Mouse (Mus musculus): ENCODE measurements at regions not wholly inside any gene's neighbourhood (a gene's known extent, or its start where the extent isn't known, plus 50 kb on each side); places are given as distances from the start of the nearest gene placed in this dataset.

- H3K4me2 ChIP-seq (ENCODE audit: low read length), result no peak overlapping the region
- WGBS, result 80% methylated on average over 5 of the region's 5 CpGs
- no peak overlapping the region for H3K4me3 ChIP-seq (replicated peaks; ENCODE audit: low read depth, low read length)
- ATAC-seq (ENCODE audit: low FRiP score, low TSS enrichment) (no peak), DNase-seq (no peak)
- no peaks in the 10 kb centered on the region for H3K9me3 ChIP-seq (ENCODE audit: control insufficient read depth, low read length)
- no peaks in the 10 kb centered on the region; the same call in 1 of the 2 replicates for H3K4me1 ChIP-seq (ENCODE audit: control insufficient read depth, insufficient read depth, low read length)
- no peaks in the 10 kb centered on the region for H3K36me3 ChIP-seq (ENCODE audit: control insufficient read depth, insufficient read depth, low read length)
- no peak overlapping the region for H3K27ac ChIP-seq (replicated peaks; ENCODE audit: low read depth, low read length)
- H3K9ac ChIP-seq (replicated peaks; ENCODE audit: low read length), result no peak overlapping the region
- H3K27me3 ChIP-seq (ENCODE audit: control insufficient read depth, insufficient read depth, low read length), result no peaks in the 10 kb centered on the region
Observed at GRCm38 (mm10) chr2:21035884-21036648, 67.4 kb upstream of the Arhgap21 start.

DNA sequence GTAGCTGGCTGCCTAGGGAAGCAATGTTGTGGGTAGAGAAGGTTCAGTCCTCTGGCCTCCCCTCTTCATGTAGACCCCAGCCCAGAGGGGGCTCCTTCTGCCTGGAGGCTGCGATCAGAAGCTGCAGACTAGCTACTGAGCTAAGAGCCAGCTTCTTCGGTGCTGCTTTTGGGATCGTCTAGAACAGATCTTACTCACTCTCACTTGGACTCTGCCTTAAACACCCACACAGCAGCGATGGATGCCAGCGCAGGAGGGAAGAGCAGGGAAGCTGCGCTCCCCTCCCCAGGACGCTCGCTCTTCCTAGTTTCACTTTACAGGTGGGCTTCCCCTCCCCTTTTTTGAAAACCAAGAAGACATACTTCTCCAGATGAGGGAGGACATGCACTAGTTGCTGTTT is 66.0 kb upstream of the Arhgap21 start:
- 51% methylated on average over 8 of the region's 8 CpGs for WGBS
- Histone ChIP-seq H3K27ac (replicated peaks; ENCODE audit: low read depth, low read length) (no peak overlapping the region), H3K4me1 (ENCODE audit: control insufficient read depth, insufficient read depth, low read length) (no peaks in the 10 kb centered on the region; the same call in 1 of the 2 replicates), H3K27me3 (ENCODE audit: control insufficient read depth, insufficient read depth, low read length) (no peaks in the 10 kb centered on the region), H3K4me2 (ENCODE audit: low read length) (no peak overlapping the region), H3K36me3 (ENCODE audit: control insufficient read depth, insufficient read depth, low read length) (no peaks in the 10 kb centered on the region), H3K9me3 (ENCODE audit: control insufficient read depth, low read length) (no peaks in the 10 kb centered on the region), H3K4me3 (replicated peaks; ENCODE audit: low read depth, low read length) (no peak overlapping the region), H3K9ac (replicated peaks; ENCODE audit: low read length) (no peak overlapping the region)
- DNase-seq (no peak), ATAC-seq (ENCODE audit: low FRiP score, low TSS enrichment) (no peak)

GRCm38 (mm10) chr2:21030650-21031049 is 62.0 kb upstream of the Arhgap21 start:
- no peak overlapping the region for H3K27ac ChIP-seq (replicated peaks; ENCODE audit: low read depth, low read length)
- no peak overlapping the region for H3K9ac ChIP-seq (replicated peaks; ENCODE audit: low read length)
- no peaks in the 10 kb centered on the region for H3K36me3 ChIP-seq (ENCODE audit: control insufficient read depth, insufficient read depth, low read length)
- H3K4me3 ChIP-seq (replicated peaks; ENCODE audit: low read depth, low read length), result no peak overlapping the region
- DNase-seq (no peak), ATAC-seq (ENCODE audit: low FRiP score, low TSS enrichment) (no peak)
- H3K27me3 ChIP-seq (ENCODE audit: control insufficient read depth, insufficient read depth, low read length), result no peaks in the 10 kb centered on the region
- 64% methylated on average over 4 of the region's 4 CpGs for WGBS
- no peaks in the 10 kb centered on the region for H3K4me1 ChIP-seq (ENCODE audit: control insufficient read depth, insufficient read depth, low read length)
- no peaks in the 10 kb centered on the region for H3K9me3 ChIP-seq (ENCODE audit: control insufficient read depth, low read length)
- H3K4me2 ChIP-seq (ENCODE audit: low read length), result no peak overlapping the region

GRCm38 (mm10) chr2:21029391-21030010 is 60.8 kb upstream of the Arhgap21 start:
- no peak for DNase-seq
- WGBS, result 86% methylated on average over 5 of the region's 5 CpGs
- Histone ChIP-seq H3K4me2 (ENCODE audit: low read length) (no peak overlapping the region), H3K4me3 (replicated peaks; ENCODE audit: low read depth, low read length) (no peak overlapping the region), H3K27ac (replicated peaks; ENCODE audit: low read depth, low read length) (no peak overlapping the region), H3K4me1 (ENCODE audit: control insufficient read depth, insufficient read depth, low read length) (no peaks in the 10 kb centered on the region), H3K27me3 (ENCODE audit: control insufficient read depth, insufficient read depth, low read length) (no peaks in the 10 kb centered on the region), H3K36me3 (ENCODE audit: control insufficient read depth, insufficient read depth, low read length) (no peaks in the 10 kb centered on the region), H3K9me3 (ENCODE audit: control insufficient read depth, low read length) (no peaks in the 10 kb centered on the region), H3K9ac (replicated peaks; ENCODE audit: low read length) (no peak overlapping the region)
- no peak for ATAC-seq (ENCODE audit: low FRiP score, low TSS enrichment)

DNA sequence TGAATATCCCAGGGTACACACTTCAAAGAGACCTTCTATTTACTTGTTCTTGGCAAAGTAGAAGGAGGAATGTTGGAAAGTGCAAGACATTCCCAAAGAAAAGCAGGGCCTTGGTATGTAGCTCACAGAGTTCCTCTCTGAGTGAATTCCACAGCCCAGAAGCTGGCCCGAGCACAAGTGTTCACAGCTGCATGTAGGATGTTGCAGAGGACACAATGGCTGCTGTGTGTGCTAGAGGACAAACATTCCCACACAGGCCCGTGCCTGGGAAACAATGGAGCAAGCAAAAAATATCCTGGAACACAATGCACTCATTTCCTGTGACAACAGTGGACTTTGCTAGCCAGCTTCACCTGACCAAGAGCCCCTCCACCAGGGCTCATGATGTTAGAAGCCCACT is 59.9 kb upstream of the Arhgap21 start:
- 43% methylated on average over 2 of the region's 2 CpGs for WGBS
- no peak overlapping the region for H3K9ac ChIP-seq (replicated peaks; ENCODE audit: low read length)
- no peaks in the 10 kb centered on the region for H3K36me3 ChIP-seq (ENCODE audit: control insufficient read depth, insufficient read depth, low read length)
- H3K27me3 ChIP-seq (ENCODE audit: control insufficient read depth, insufficient read depth, low read length), result no peaks in the 10 kb centered on the region
- no peak overlapping the region for H3K27ac ChIP-seq (replicated peaks; ENCODE audit: low read depth, low read length)
- H3K4me3 ChIP-seq (replicated peaks; ENCODE audit: low read depth, low read length), result no peak overlapping the region
- ATAC-seq (ENCODE audit: low FRiP score, low TSS enrichment), result no peak
- no peaks in the 10 kb centered on the region for H3K9me3 ChIP-seq (ENCODE audit: control insufficient read depth, low read length)
- H3K4me1 ChIP-seq (ENCODE audit: control insufficient read depth, insufficient read depth, low read length), result no peaks in the 10 kb centered on the region
- DNase-seq, result no peak
- H3K4me2 ChIP-seq (ENCODE audit: low read length), result no peak overlapping the region

GRCm38 (mm10) chr2:21018535-21018934 is 49.9 kb upstream of the Arhgap21 start:
- no peak overlapping the region for H3K4me3 ChIP-seq (replicated peaks; ENCODE audit: low read depth, low read length)
- no peak for ATAC-seq (ENCODE audit: low FRiP score, low TSS enrichment)
- no peak for DNase-seq
- no peak overlapping the region for H3K4me2 ChIP-seq (ENCODE audit: low read length)
- H3K27me3 ChIP-seq (ENCODE audit: control insufficient read depth, insufficient read depth, low read length), result no peaks in the 10 kb centered on the region
- 85% methylated on average over 1 of the region's 1 CpGs for WGBS
- no peak overlapping the region for H3K9ac ChIP-seq (replicated peaks; ENCODE audit: low read length)
- H3K9me3 ChIP-seq (ENCODE audit: control insufficient read depth, low read length), result no peaks in the 10 kb centered on the region
- H3K36me3 ChIP-seq (ENCODE audit: control insufficient read depth, insufficient read depth, low read length), result no peaks in the 10 kb centered on the region
- no peaks in the 10 kb centered on the region for H3K4me1 ChIP-seq (ENCODE audit: control insufficient read depth, insufficient read depth, low read length)
- no peak overlapping the region for H3K27ac ChIP-seq (replicated peaks; ENCODE audit: low read depth, low read length)
